Mouse (Mus musculus) macrophage (primary cell): ENCODE data around the gene Lman1l. TPM values are rescaled to one million over a fixed set of nuclear protein-coding genes. Genes with fewer than 3 reads are reported as not detected.

Experiments
- H3K27ac ChIP-seq: fragments of 350-480 bp; formaldehyde crosslinking; 2 replicates; pipeline ENCODE4 v1.9.0; 2021
- H3K36me3 ChIP-seq: fragments of 350-480 bp; formaldehyde crosslinking; 2 replicates; pipeline ENCODE4 v1.9.0; 2021; ENCODE audit errors: inconsistent target
- H3K4me3 ChIP-seq: fragments of 350-480 bp; formaldehyde crosslinking; 2 replicates; pipeline ENCODE4 v1.9.0; 2021; ENCODE audit errors: inconsistent target
- H3K79me2 ChIP-seq: fragments of 350-480 bp; formaldehyde crosslinking; 2 replicates; pipeline ENCODE4 v1.9.0; 2021; ENCODE audit errors: inconsistent target
- WGBS: methylation state at CpG from one replicate; pipeline ENCODE4 v1.1.7; 2026; ENCODE audit warnings: inconsistent platforms; ENCODE audit not compliant: missing documents; 5-methylcytosine and 5-hydroxymethylcytosine counted together
- polyA plus RNA-seq: library from polyadenylated mRNA; stranded (reverse); fragments of 250-400 nt; gene quantifications from 3 replicates; pipeline ENCODE4 v1.2.4, GENCODE M21; 2018; ENCODE audit warnings: inconsistent platforms

Gene Lman1l
- polyA plus RNA-seq, 1 experiment from 2014 or later: not detected

- no peak overlapping the region for H3K4me3 ChIP-seq
- peaks cover 25% of the 10 kb centered on the region for H3K36me3 ChIP-seq
- H3K79me2 ChIP-seq: no peaks in the 10 kb centered on the region
- no peak overlapping the region for H3K27ac ChIP-seq
- 72% methylated on average over 4 of the region's 4 CpGs for WGBS
These were observed 22.6 kb downstream of the Lman1l start for GRCm38 (mm10) chr9:57597929-57598382.

GRCm38 (mm10) chr9:57597265-57597664, 23.3 kb downstream of the Lman1l start:
- Histone ChIP-seq H3K4me3 (no peak overlapping the region), H3K79me2 (no peaks in the 10 kb centered on the region), H3K27ac (no peak overlapping the region), H3K36me3 (peaks cover 32% of the 10 kb centered on the region)
- WGBS: 89% methylated on average over 6 of the region's 8 CpGs

- 93% methylated on average over 9 of the region's 9 CpGs for WGBS
- Histone ChIP-seq H3K79me2 (no peaks in the 10 kb centered on the region), H3K4me3 (no peak overlapping the region), H3K36me3 (peaks cover 40% of the 10 kb centered on the region), H3K27ac (no peak overlapping the region)
These were observed 26.4 kb downstream of the Lman1l start for GRCm38 (mm10) chr9:57594174-57594509.

GRCm38 (mm10) chr9:57593454-57594173, 27.0 kb downstream of the Lman1l start:
- Histone ChIP-seq H3K79me2 (no peaks in the 10 kb centered on the region), H3K36me3 (peaks cover 40% of the 10 kb centered on the region), H3K27ac (no peak overlapping the region), H3K4me3 (no peak overlapping the region)
- WGBS: 91% methylated on average over 12 of the region's 12 CpGs

GRCm38 (mm10) chr9:57590726-57591125, 29.8 kb downstream of the Lman1l start:
- peaks cover 61% of the 10 kb centered on the region for H3K36me3 ChIP-seq
- no peaks in the 10 kb centered on the region for H3K79me2 ChIP-seq
- H3K4me3 ChIP-seq: no peak overlapping the region
- WGBS: 88% methylated on average over 5 of the region's 5 CpGs
- no peak overlapping the region for H3K27ac ChIP-seq

GRCm38 (mm10) chr9:57589224-57590126, 31.1 kb downstream of the Lman1l start, which contains the start of gene Ulk3:
Ulk3 (plus strand) TSS chr9:57589452.
- Histone ChIP-seq H3K79me2 (no peaks in the 10 kb centered on the region), H3K36me3 (peaks cover 51% of the 10 kb centered on the region), H3K27ac (no peak within 1 kb of the TSS), H3K4me3 (peak within 1 kb of the TSS; percentile 39)
- WGBS: 1% methylated on average over 55 of the region's 58 CpGs

GRCm38 (mm10) chr9:57584991-57585390, 35.6 kb downstream of the Lman1l start:
- WGBS: 80% methylated on average over 3 of the region's 3 CpGs
- H3K36me3 ChIP-seq: peaks cover 65% of the 10 kb centered on the region
- no peak overlapping the region for H3K27ac ChIP-seq
- no peaks in the 10 kb centered on the region for H3K79me2 ChIP-seq
- H3K4me3 ChIP-seq: no peak overlapping the region

- Histone ChIP-seq H3K79me2 (peaks cover 48% of the 10 kb centered on the region; the same call in 1 of the 2 replicates), H3K36me3 (peaks cover 66% of the 10 kb centered on the region), H3K4me3 (no peak overlapping the region), H3K27ac (peak overlapping the region; percentile 21; the same call in 1 of the 2 replicates)
- 31% methylated on average over 6 of the region's 6 CpGs for WGBS
These were observed 43.3 kb downstream of the Lman1l start for GRCm38 (mm10) chr9:57577144-57577849.

- Histone ChIP-seq H3K4me3 (no peak overlapping the region), H3K27ac (no peak overlapping the region), H3K36me3 (peaks cover 60% of the 10 kb centered on the region), H3K79me2 (peaks cover 65% of the 10 kb centered on the region)
- 97% methylated on average over 3 of the region's 3 CpGs for WGBS
These were observed 45.0 kb downstream of the Lman1l start for GRCm38 (mm10) chr9:57575577-57575976.

GRCm38 (mm10) chr9:57574397-57574796, 46.2 kb downstream of the Lman1l start:
- Histone ChIP-seq H3K27ac (no peak overlapping the region), H3K36me3 (peaks cover 60% of the 10 kb centered on the region), H3K4me3 (no peak overlapping the region), H3K79me2 (peaks cover 77% of the 10 kb centered on the region)

- no peak overlapping the region for H3K4me3 ChIP-seq
- peaks cover 100% of the 10 kb centered on the region for H3K79me2 ChIP-seq
- no peak overlapping the region for H3K27ac ChIP-seq
- WGBS: 100% methylated on average over 5 of the region's 6 CpGs
- H3K36me3 ChIP-seq: peaks cover 58% of the 10 kb centered on the region
These were observed 52.1 kb downstream of the Lman1l start for GRCm38 (mm10) chr9:57568500-57568899.

GRCm38 (mm10) chr9:57566846-57567245, 53.7 kb downstream of the Lman1l start:
- WGBS: 83% methylated on average over 7 of the region's 8 CpGs

GRCm38 (mm10) chr9:57565741-57566221, 54.8 kb downstream of the Lman1l start:
- peaks cover 90% of the 10 kb centered on the region for H3K79me2 ChIP-seq
- peak overlapping the region; percentile 13; the same call in 1 of the 2 replicates for H3K27ac ChIP-seq
- H3K36me3 ChIP-seq: peaks cover 41% of the 10 kb centered on the region
- WGBS: 25% methylated on average over 9 of the region's 10 CpGs
- H3K4me3 ChIP-seq: no peak overlapping the region

More at GRCm38 (mm10) chr9:57566846-57567245, 53.7 kb downstream of the Lman1l start:
- no peak overlapping the region for H3K4me3 ChIP-seq
- H3K79me2 ChIP-seq: peaks cover 100% of the 10 kb centered on the region
- H3K36me3 ChIP-seq: peaks cover 44% of the 10 kb centered on the region
- H3K27ac ChIP-seq: no peak overlapping the region

- 95% methylated on average over 6 of the region's 6 CpGs for WGBS
- H3K27ac ChIP-seq: no peak overlapping the region
- H3K36me3 ChIP-seq: peaks cover 29% of the 10 kb centered on the region
- H3K79me2 ChIP-seq: peaks cover 78% of the 10 kb centered on the region
- no peak overlapping the region for H3K4me3 ChIP-seq
These were observed 56.0 kb downstream of the Lman1l start for GRCm38 (mm10) chr9:57564609-57565008.
